Mouse (Mus musculus) CD4-positive, CD25-positive, alpha-beta regulatory T cell, adult 4 months (primary cell): ENCODE measurements at regions not wholly inside any gene's neighbourhood (a gene's known extent, or its start where the extent isn't known, plus 50 kb on each side); places are given as distances from the start of the nearest gene placed in this dataset.

Experiments
- ATAC-seq: one replicate; pipeline ENCODE4 v1.8.0; 2017

GRCm38 (mm10) chr5:74882563-74882962, 162.0 kb downstream of the Chic2 start:
- no peak for ATAC-seq

GRCm38 (mm10) chr5:74880669-74881226, 163.8 kb downstream of the Chic2 start:
- ATAC-seq = no peak

- no peak for ATAC-seq
Measured at GRCm38 (mm10) chr5:74880048-74880437, 164.5 kb downstream of the Chic2 start.

GRCm38 (mm10) chr5:74879098-74880047, 165.2 kb downstream of the Chic2 start:
- no peak for ATAC-seq

- ATAC-seq = no peak
Measured at GRCm38 (mm10) chr5:74877595-74877994, 167.0 kb downstream of the Chic2 start.

- ATAC-seq = no peak
Measured at GRCm38 (mm10) chr5:74877185-74877584, 167.4 kb downstream of the Chic2 start.

GRCm38 (mm10) chr5:74874691-74875090, 169.9 kb downstream of the Chic2 start:
- ATAC-seq = no peak

- ATAC-seq = no peak
Measured at GRCm38 (mm10) chr5:74870615-74871014, 167.9 kb upstream of the Lnx1 start.

- no peak for ATAC-seq
Measured at GRCm38 (mm10) chr5:74867113-74867785, 164.5 kb upstream of the Lnx1 start.

GRCm38 (mm10) chr5:74866697-74867096, 164.0 kb upstream of the Lnx1 start:
- ATAC-seq = no peak

GRCm38 (mm10) chr5:74865446-74865845, 162.7 kb upstream of the Lnx1 start:
- ATAC-seq = no peak

- ATAC-seq = no peak
Measured at GRCm38 (mm10) chr5:74864540-74865157, 161.9 kb upstream of the Lnx1 start.

GRCm38 (mm10) chr5:74861297-74861696, 158.6 kb upstream of the Lnx1 start:
- no peak for ATAC-seq

- ATAC-seq = no peak
Measured at GRCm38 (mm10) chr5:74857861-74858260, 155.1 kb upstream of the Lnx1 start.

GRCm38 (mm10) chr5:74857161-74857560, 154.4 kb upstream of the Lnx1 start:
- ATAC-seq = no peak

GRCm38 (mm10) chr5:74847824-74848223, 145.1 kb upstream of the Lnx1 start:
- ATAC-seq = no peak

- ATAC-seq = no peak
Measured at GRCm38 (mm10) chr5:74846674-74847073, 144.0 kb upstream of the Lnx1 start.

GRCm38 (mm10) chr5:74834401-74834800, 131.7 kb upstream of the Lnx1 start:
- ATAC-seq = no peak

GRCm38 (mm10) chr5:74833887-74834286, 131.2 kb upstream of the Lnx1 start:
- ATAC-seq = no peak

- ATAC-seq = no peak
Measured at GRCm38 (mm10) chr5:74832011-74832410, 129.3 kb upstream of the Lnx1 start.

- ATAC-seq = no peak
Measured at GRCm38 (mm10) chr5:74830646-74831045, 127.9 kb upstream of the Lnx1 start.

GRCm38 (mm10) chr5:74829003-74829402, 126.3 kb upstream of the Lnx1 start:
- ATAC-seq = no peak

- no peak for ATAC-seq
Measured at GRCm38 (mm10) chr5:74827944-74828343, 125.2 kb upstream of the Lnx1 start.
